Mouse (Mus musculus) ES-E14 (cell line): ENCODE data around the gene Qsox1.

Source experiments
- CHD2 ChIP-seq: IDR thresholded peaks from 2 replicates; pipeline ENCODE4 v1.6.1; 2014; ENCODE audit warnings: mild to moderate bottlenecking, low read depth, low read length, inconsistent platforms
- ZC3H11A ChIP-seq: IDR thresholded peaks from 2 replicates; pipeline ENCODE4 v1.6.1; 2012; ENCODE audit warnings: low read depth, mild to moderate bottlenecking, inconsistent platforms, low read length, borderline replicate concordance

- no peak for TF ChIP-seq ZC3H11A
- no peak for TF ChIP-seq CHD2
Observed at GRCm38 (mm10) chr1:155795791-155796233, 16.9 kb downstream of the Qsox1 start.
